Mouse (Mus musculus) heart, embryonic 10.5 days (tissue): ENCODE measurements around the gene Tgfb1i1. TPM values are rescaled to one million over a fixed set of nuclear protein-coding genes. Genes with fewer than 3 reads are reported as not detected.

Source experiments
- DNase-seq: peaks from one replicate; pipeline ENCODE4 v3.0.0-alpha.2; 2017; ENCODE audit warnings: low spot score
- H3K27ac ChIP-seq: fragments of 300-500 bp; sonication (generic); 2 replicates; pipeline ENCODE4 v1.5.1; 2016; ENCODE audit warnings: mild to moderate bottlenecking
- H3K27me3 ChIP-seq: fragments of 300-500 bp; sonication (generic); 2 replicates; pipeline ENCODE4 v1.6.1; 2016; ENCODE audit warnings: mild to moderate bottlenecking; ENCODE audit not compliant: poor library complexity, insufficient read depth, severe bottlenecking
- H3K36me3 ChIP-seq: fragments of 300-500 bp; sonication (generic); 2 replicates; pipeline ENCODE4 v1.6.1; 2016; ENCODE audit warnings: mild to moderate bottlenecking, moderate library complexity
- H3K4me1 ChIP-seq: fragments of 300-500 bp; sonication (generic); 2 replicates; pipeline ENCODE4 v1.6.1; 2016; ENCODE audit warnings: mild to moderate bottlenecking
- H3K4me3 ChIP-seq: fragments of 300-500 bp; sonication (generic); 2 replicates; pipeline ENCODE4 v1.5.1; 2016; ENCODE audit warnings: mild to moderate bottlenecking, moderate library complexity
- H3K9me3 ChIP-seq: fragments of 300-500 bp; sonication (generic); 2 replicates; pipeline ENCODE4 v1.6.1; 2016; ENCODE audit warnings: mild to moderate bottlenecking, moderate library complexity
- whole genome bisulfite sequencing: fragments of 180-500 bp; shearing (Covaris S2); methylation state at CpG from one replicate; pipeline ENCODE4 v1.1.7; 2016; 5-methylcytosine and 5-hydroxymethylcytosine counted together
- polyA plus RNA-seq: library from polyadenylated mRNA; unstranded; fragments of >200 nt; fragmentation: Nextera tagmentation; extraction: Ambion mirVana; gene quantifications from 2 replicates; pipeline ENCODE4 v1.2.1, GENCODE M21; 2016

Gene Tgfb1i1
- polyA plus RNA-seq, 1 experiment from 2014 or later = 144 TPM

GRCm38 (mm10) chr7:128236426-128236825, 10.2 kb upstream of the Tgfb1i1 start:
- H3K27me3 ChIP-seq = no peaks in the 10 kb centered on the region
- DNase-seq = no peak
- peaks cover 23% of the 10 kb centered on the region for H3K4me1 ChIP-seq
- H3K9me3 ChIP-seq = no peaks in the 10 kb centered on the region
- H3K4me3 ChIP-seq = peak overlapping the region; percentile 79; the same call in 1 of the 2 replicates
- peak overlapping the region; percentile 97 for H3K27ac ChIP-seq
- WGBS = 87% methylated on average over 13 of the region's 13 CpGs
- peaks cover 28% of the 10 kb centered on the region for H3K36me3 ChIP-seq

GRCm38 (mm10) chr7:128236856-128237592, 9.6 kb upstream of the Tgfb1i1 start, which contains the start of gene Armc5:
Gene Armc5 (plus strand): TSS chr7:128237342.
- H3K4me1 ChIP-seq = peaks cover 23% of the 10 kb centered on the region
- 25% methylated on average over 37 of the region's 37 CpGs for WGBS
- peak within 1 kb of the TSS; percentile 97 for H3K27ac ChIP-seq
- no peaks in the 10 kb centered on the region for H3K9me3 ChIP-seq
- peak; percentile 91 for DNase-seq
- H3K27me3 ChIP-seq = no peaks in the 10 kb centered on the region
- H3K4me3 ChIP-seq = peak within 1 kb of the TSS; percentile 79
- peaks cover 34% of the 10 kb centered on the region for H3K36me3 ChIP-seq

- Histone ChIP-seq H3K4me1 (peaks cover 23% of the 10 kb centered on the region), H3K27ac (peak overlapping the region; percentile 97), H3K36me3 (peaks cover 39% of the 10 kb centered on the region), H3K4me3 (peak overlapping the region; percentile 79), H3K9me3 (no peaks in the 10 kb centered on the region), H3K27me3 (no peaks in the 10 kb centered on the region)
- DNase-seq = no peak
- WGBS = under 1% methylated on average over 25 of the region's 25 CpGs
Measured at GRCm38 (mm10) chr7:128237593-128237926, 9.1 kb upstream of the Tgfb1i1 start.

- Histone ChIP-seq H3K9me3 (no peaks in the 10 kb centered on the region), H3K4me1 (peaks cover 23% of the 10 kb centered on the region), H3K27ac (peak within 1 kb of the TSS; percentile 97), H3K4me3 (peak within 1 kb of the TSS; percentile 79), H3K27me3 (no peaks in the 10 kb centered on the region), H3K36me3 (peaks cover 45% of the 10 kb centered on the region)
- DNase-seq = peak; percentile 100
- WGBS = under 1% methylated on average over 72 of the region's 72 CpGs
Measured at GRCm38 (mm10) chr7:128237927-128238778, 8.5 kb upstream of the Tgfb1i1 start, which contains the start of gene 9130023H24Rik. Gene 9130023H24Rik (minus strand): TSS chr7:128238031.

- peak; percentile 73 for DNase-seq
- Histone ChIP-seq H3K4me3 (peak overlapping the region; percentile 79), H3K36me3 (peaks cover 49% of the 10 kb centered on the region), H3K9me3 (no peaks in the 10 kb centered on the region), H3K27ac (peak overlapping the region; percentile 97), H3K4me1 (peaks cover 26% of the 10 kb centered on the region), H3K27me3 (no peaks in the 10 kb centered on the region)
- WGBS = 29% methylated on average over 4 of the region's 4 CpGs
Measured at GRCm38 (mm10) chr7:128238991-128239390, 7.6 kb upstream of the Tgfb1i1 start.

GRCm38 (mm10) chr7:128240131-128240784, 6.4 kb upstream of the Tgfb1i1 start:
- Histone ChIP-seq H3K27ac (0 out of 2 replicates have a peak overlapping the region, but pooled peaks have one; percentile 13), H3K36me3 (peaks cover 62% of the 10 kb centered on the region), H3K4me1 (peaks cover 35% of the 10 kb centered on the region), H3K9me3 (no peaks in the 10 kb centered on the region), H3K27me3 (no peaks in the 10 kb centered on the region), H3K4me3 (no peak overlapping the region)
- WGBS = 90% methylated on average over 27 of the region's 27 CpGs
- DNase-seq = peak; percentile 70

- Histone ChIP-seq H3K27ac (no peak overlapping the region), H3K9me3 (no peaks in the 10 kb centered on the region), H3K4me1 (peaks cover 43% of the 10 kb centered on the region), H3K4me3 (no peak overlapping the region), H3K36me3 (peaks cover 58% of the 10 kb centered on the region), H3K27me3 (no peaks in the 10 kb centered on the region)
- DNase-seq = no peak
- 94% methylated on average over 16 of the region's 16 CpGs for WGBS
Measured at GRCm38 (mm10) chr7:128242331-128242730, 4.3 kb upstream of the Tgfb1i1 start.

- no peak overlapping the region for H3K4me3 ChIP-seq
- no peak for DNase-seq
- peaks cover 67% of the 10 kb centered on the region for H3K36me3 ChIP-seq
- no peaks in the 10 kb centered on the region for H3K27me3 ChIP-seq
- WGBS = 80% methylated on average over 10 of the region's 10 CpGs
- H3K4me1 ChIP-seq = peaks cover 57% of the 10 kb centered on the region
- peak overlapping the region; percentile 5 for H3K27ac ChIP-seq
- H3K9me3 ChIP-seq = no peaks in the 10 kb centered on the region
Measured at GRCm38 (mm10) chr7:128243921-128244320, 2.7 kb upstream of the Tgfb1i1 start.

GRCm38 (mm10) chr7:128244410-128245025, 2.1 kb upstream of the Tgfb1i1 start:
- WGBS = 89% methylated on average over 18 of the region's 18 CpGs
- Histone ChIP-seq H3K4me3 (no peak overlapping the region), H3K36me3 (peaks cover 72% of the 10 kb centered on the region), H3K4me1 (peaks cover 55% of the 10 kb centered on the region), H3K9me3 (no peaks in the 10 kb centered on the region), H3K27ac (peak overlapping the region; percentile 5), H3K27me3 (no peaks in the 10 kb centered on the region)
- DNase-seq = no peak

- WGBS = 91% methylated on average over 4 of the region's 4 CpGs
- H3K27ac ChIP-seq = peak overlapping the region; percentile 94
- no peaks in the 10 kb centered on the region for H3K9me3 ChIP-seq
- peaks cover 49% of the 10 kb centered on the region for H3K4me1 ChIP-seq
- H3K27me3 ChIP-seq = no peaks in the 10 kb centered on the region
- no peak for DNase-seq
- H3K4me3 ChIP-seq = no peak overlapping the region
- peaks cover 72% of the 10 kb centered on the region for H3K36me3 ChIP-seq
Measured at GRCm38 (mm10) chr7:128245547-128245946, 1.1 kb upstream of the Tgfb1i1 start.

- peak overlapping the region; percentile 78 for H3K4me3 ChIP-seq
- H3K27me3 ChIP-seq = no peaks in the 10 kb centered on the region
- H3K36me3 ChIP-seq = peaks cover 71% of the 10 kb centered on the region
- H3K4me1 ChIP-seq = peaks cover 57% of the 10 kb centered on the region
- peak; percentile 94 for DNase-seq
- H3K27ac ChIP-seq = peak overlapping the region; percentile 94
- WGBS = 2% methylated on average over 13 of the region's 13 CpGs
- H3K9me3 ChIP-seq = no peaks in the 10 kb centered on the region
Measured at GRCm38 (mm10) chr7:128247443-128247842, 831 bp downstream of the Tgfb1i1 start.
